Mouse (Mus musculus): ENCODE results near the gene Ier3. TPM values are rescaled to one million over a fixed set of nuclear protein-coding genes. Genes with fewer than 3 reads are reported as not detected.

The Ier3 gene
- polyA plus RNA-seq, 1 experiment, result 5.1 TPM

GRCm38 (mm10) chr17:35812307-35812706 lies 9.2 kb upstream of the Ier3 start:
- DNase-seq (ENCODE audit: low read depth), result no peak
- TF ChIP-seq CTCF (IDR thresholded peaks at IDR 0.05; ENCODE audit: borderline replicate concordance, extremely low read depth, insufficient read depth, insufficient read length) (no peak), POLR2A (IDR thresholded peaks at IDR 0.05; ENCODE audit: borderline replicate concordance, extremely low read depth, insufficient read depth, insufficient read length, poor library complexity, severe bottlenecking) (no peak)

- TF ChIP-seq CTCF (IDR thresholded peaks at IDR 0.05; ENCODE audit: borderline replicate concordance, extremely low read depth, insufficient read depth, insufficient read length), result no peak
- TF ChIP-seq POLR2A (IDR thresholded peaks at IDR 0.05; ENCODE audit: borderline replicate concordance, extremely low read depth, insufficient read depth, insufficient read length, poor library complexity, severe bottlenecking), result no peak
- DNase-seq (ENCODE audit: low read depth), result no peak
These were observed 8.7 kb upstream of the Ier3 start for GRCm38 (mm10) chr17:35812736-35813135.

DNA sequence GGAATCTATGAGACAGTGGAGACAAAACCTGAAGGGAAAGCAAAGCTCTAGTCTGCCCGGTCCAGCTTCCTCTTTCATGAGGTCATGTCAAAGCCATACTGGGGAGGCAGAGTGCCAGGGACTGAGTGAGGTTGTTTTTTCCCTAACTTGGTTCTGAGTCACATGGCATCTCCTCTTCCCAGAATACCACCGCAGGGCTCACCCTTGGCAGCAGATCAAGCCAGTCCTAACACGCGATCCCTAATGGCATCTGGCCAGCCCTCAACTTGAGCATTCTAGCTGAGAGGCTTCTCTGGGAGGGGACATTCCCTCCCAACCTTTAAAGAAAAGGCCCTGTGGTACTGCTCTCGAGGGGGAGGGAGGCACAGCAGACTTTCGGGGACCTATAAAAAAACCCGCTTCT lies 8.2 kb upstream of the Ier3 start:
- TF ChIP-seq CTCF (IDR thresholded peaks at IDR 0.05; ENCODE audit: borderline replicate concordance, extremely low read depth, insufficient read depth, insufficient read length), result no peak
- TF ChIP-seq POLR2A (IDR thresholded peaks at IDR 0.05; ENCODE audit: borderline replicate concordance, extremely low read depth, insufficient read depth, insufficient read length, poor library complexity, severe bottlenecking), result no peak
- peak; percentile 89 for DNase-seq (ENCODE audit: low read depth)

- TF ChIP-seq CTCF (IDR thresholded peaks at IDR 0.05; ENCODE audit: borderline replicate concordance, extremely low read depth, insufficient read depth, insufficient read length) (no peak), POLR2A (IDR thresholded peaks at IDR 0.05; ENCODE audit: borderline replicate concordance, extremely low read depth, insufficient read depth, insufficient read length, poor library complexity, severe bottlenecking) (no peak)
- DNase-seq (ENCODE audit: low read depth), result no peak
These were observed 7.8 kb upstream of the Ier3 start for GRCm38 (mm10) chr17:35813653-35814052.

GRCm38 (mm10) chr17:35814678-35815077 lies 6.8 kb upstream of the Ier3 start:
- DNase-seq (ENCODE audit: low read depth), result no peak
- TF ChIP-seq CTCF (IDR thresholded peaks at IDR 0.05; ENCODE audit: borderline replicate concordance, extremely low read depth, insufficient read depth, insufficient read length), result no peak
- TF ChIP-seq POLR2A (IDR thresholded peaks at IDR 0.05; ENCODE audit: borderline replicate concordance, extremely low read depth, insufficient read depth, insufficient read length, poor library complexity, severe bottlenecking), result no peak

DNA sequence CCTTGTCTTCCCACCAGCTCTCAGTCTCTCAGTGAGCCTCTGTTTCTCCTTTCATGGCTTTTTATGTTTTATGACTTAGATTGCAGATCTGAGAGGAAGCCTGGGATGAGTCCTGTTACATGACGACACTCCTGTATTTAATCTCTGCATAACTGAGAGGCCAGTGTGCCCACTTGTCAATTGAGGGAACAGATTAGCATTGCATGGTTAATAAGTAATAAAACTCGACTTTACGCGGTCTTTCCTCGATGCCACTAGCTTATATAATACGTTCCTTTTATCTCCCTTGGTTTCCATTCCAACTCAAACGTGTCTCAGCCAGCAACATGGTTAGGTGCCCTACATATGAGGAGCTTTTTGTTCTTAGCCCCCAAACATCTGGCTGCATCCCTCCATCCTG lies 5.6 kb upstream of the Ier3 start:
- DNase-seq (ENCODE audit: low read depth), result no peak
- TF ChIP-seq POLR2A (IDR thresholded peaks at IDR 0.05; ENCODE audit: borderline replicate concordance, extremely low read depth, insufficient read depth, insufficient read length, poor library complexity, severe bottlenecking) (no peak), CTCF (IDR thresholded peaks at IDR 0.05; ENCODE audit: borderline replicate concordance, extremely low read depth, insufficient read depth, insufficient read length) (no peak)

DNA sequence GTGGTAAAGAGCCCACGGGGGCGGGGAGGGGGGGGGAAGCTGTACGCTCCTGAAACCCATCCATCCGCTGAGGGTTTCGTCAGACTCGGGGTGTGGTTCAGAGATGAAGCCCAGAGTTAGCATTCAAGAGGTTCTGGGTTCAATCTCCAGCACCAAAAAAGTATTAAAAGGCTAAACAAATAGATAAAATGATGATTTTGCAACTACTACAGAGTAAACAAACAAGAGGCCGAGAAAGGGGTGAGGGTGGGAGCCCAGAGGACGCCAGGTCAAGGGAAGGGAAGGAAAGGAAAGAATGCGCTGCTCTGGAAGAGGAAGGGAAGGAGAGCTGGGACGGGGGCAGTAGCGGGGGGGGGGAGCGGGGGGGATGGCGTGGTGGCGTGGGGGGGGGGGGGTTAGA lies 4.8 kb upstream of the Ier3 start:
- no peak for DNase-seq (ENCODE audit: low read depth)
- TF ChIP-seq POLR2A (IDR thresholded peaks at IDR 0.05; ENCODE audit: borderline replicate concordance, extremely low read depth, insufficient read depth, insufficient read length, poor library complexity, severe bottlenecking) (no peak), CTCF (IDR thresholded peaks at IDR 0.05; ENCODE audit: borderline replicate concordance, extremely low read depth, insufficient read depth, insufficient read length) (no peak)

GRCm38 (mm10) chr17:35817226-35817625 lies 4.3 kb upstream of the Ier3 start:
- TF ChIP-seq CTCF (IDR thresholded peaks at IDR 0.05; ENCODE audit: borderline replicate concordance, extremely low read depth, insufficient read depth, insufficient read length), result no peak
- no peak for TF ChIP-seq POLR2A (IDR thresholded peaks at IDR 0.05; ENCODE audit: borderline replicate concordance, extremely low read depth, insufficient read depth, insufficient read length, poor library complexity, severe bottlenecking)
- DNase-seq (ENCODE audit: low read depth), result no peak

DNA sequence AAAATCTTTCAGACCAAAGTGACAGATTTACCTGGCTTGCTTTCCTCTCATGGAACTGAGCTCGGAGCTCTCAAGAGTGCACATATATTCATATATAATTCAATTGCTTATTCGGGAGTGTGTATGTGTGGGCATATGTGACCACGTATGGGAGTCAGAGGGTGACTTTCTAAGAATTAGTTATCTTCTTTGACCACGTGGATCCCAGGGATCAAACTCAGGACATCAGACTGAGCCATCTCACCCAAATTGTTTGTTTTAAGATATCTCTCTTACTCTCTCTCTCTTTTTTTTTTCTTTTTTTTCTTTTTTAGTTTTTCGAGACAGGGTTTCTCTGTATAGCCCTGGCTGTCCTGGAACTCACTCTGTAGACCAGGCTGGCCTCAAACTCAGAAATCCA lies 1.4 kb upstream of the Ier3 start:
- no peak for DNase-seq (ENCODE audit: low read depth)
- no peak for TF ChIP-seq POLR2A (IDR thresholded peaks at IDR 0.05; ENCODE audit: borderline replicate concordance, extremely low read depth, insufficient read depth, insufficient read length, poor library complexity, severe bottlenecking)
- TF ChIP-seq CTCF (IDR thresholded peaks at IDR 0.05; ENCODE audit: borderline replicate concordance, extremely low read depth, insufficient read depth, insufficient read length), result no peak

GRCm38 (mm10) chr17:35822564-35822963 lies 1.1 kb downstream of the Ier3 start:
- no peak for DNase-seq (ENCODE audit: low read depth)
- TF ChIP-seq CTCF (IDR thresholded peaks at IDR 0.05; ENCODE audit: borderline replicate concordance, extremely low read depth, insufficient read depth, insufficient read length), result no peak
- TF ChIP-seq POLR2A (IDR thresholded peaks at IDR 0.05; ENCODE audit: borderline replicate concordance, extremely low read depth, insufficient read depth, insufficient read length, poor library complexity, severe bottlenecking), result no peak

DNA sequence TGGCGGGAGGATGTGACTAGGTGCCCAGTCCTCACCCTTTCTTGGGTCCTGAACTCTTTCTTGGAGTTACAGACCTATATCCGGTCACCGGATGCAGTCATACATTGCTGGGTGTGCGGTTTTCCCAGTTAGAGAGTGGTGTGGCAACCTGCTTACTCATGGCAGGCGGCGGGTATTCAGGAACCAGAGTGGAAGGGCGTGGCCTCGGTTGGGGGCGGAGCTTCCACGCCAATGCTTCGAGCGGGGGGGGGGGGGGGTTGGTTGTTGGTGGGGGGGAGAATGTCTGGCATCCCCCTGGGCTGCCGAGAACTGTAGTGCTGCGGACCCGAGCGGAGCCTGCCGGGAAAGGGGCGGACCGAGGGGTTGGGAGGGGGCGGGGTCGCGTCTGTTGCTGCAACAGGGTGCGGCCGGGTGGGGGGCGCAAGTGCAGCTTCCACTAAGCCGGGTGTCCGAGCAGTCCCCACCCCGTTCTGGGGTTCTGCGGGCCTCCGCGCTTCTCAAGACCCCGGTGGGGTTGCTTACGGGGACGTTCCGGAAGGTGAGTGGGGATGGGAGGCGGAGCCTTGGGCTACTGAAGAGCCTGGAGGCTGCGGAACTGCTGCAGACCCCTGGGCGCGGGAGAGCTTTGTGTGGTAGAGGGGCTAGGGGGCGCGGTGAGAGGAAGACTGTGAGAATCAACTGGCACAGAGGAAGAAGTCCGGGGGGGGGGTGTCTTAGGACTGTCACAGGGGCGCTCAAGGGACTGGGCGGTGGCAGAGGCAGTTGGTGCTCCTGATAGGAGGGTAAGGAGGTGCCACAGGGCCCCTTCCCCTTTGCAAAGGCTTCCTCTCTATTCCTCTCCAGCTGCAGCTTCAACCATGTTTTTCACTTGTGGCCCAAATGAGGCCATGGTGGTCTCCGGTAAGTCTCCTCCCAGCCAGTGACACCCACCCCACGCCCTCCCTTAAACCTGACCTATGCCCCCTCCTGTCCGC lies 1.8 kb downstream of the Ier3 start, which contains the start of gene Flot1:
TSS of gene Flot1 (plus strand) at position 267 of the 974 bp plus-strand sequence.
- peak; percentile 94 for DNase-seq (ENCODE audit: low read depth)
- TF ChIP-seq CTCF (IDR thresholded peaks at IDR 0.05; ENCODE audit: borderline replicate concordance, extremely low read depth, insufficient read depth, insufficient read length) (no peak), POLR2A (IDR thresholded peaks at IDR 0.05; ENCODE audit: borderline replicate concordance, extremely low read depth, insufficient read depth, insufficient read length, poor library complexity, severe bottlenecking) (peak; percentile 15; the same call in 1 of the 2 replicates)

DNA sequence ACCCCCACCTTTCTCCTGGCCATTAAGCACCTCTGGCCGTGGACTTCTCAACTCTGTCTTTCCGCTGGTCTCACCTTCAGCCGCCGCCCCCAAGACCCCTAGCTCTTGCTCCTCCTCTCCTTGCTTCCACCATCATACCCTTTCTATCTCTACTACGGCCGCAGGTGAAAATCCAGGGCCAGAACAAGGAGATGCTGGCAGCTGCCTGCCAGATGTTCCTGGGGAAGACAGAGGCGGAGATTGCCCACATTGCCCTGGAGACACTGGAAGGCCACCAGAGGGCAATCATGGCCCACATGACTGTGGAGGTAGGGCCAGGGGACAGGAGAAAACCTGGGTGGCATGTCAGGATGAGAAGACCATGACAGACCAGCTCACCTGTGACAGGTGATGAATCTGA lies 2.9 kb downstream of the Ier3 start:
- no peak for DNase-seq (ENCODE audit: low read depth)
- TF ChIP-seq POLR2A (IDR thresholded peaks at IDR 0.05; ENCODE audit: borderline replicate concordance, extremely low read depth, insufficient read depth, insufficient read length, poor library complexity, severe bottlenecking), result no peak
- TF ChIP-seq CTCF (IDR thresholded peaks at IDR 0.05; ENCODE audit: borderline replicate concordance, extremely low read depth, insufficient read depth, insufficient read length), result peak; percentile 15; the same call in 1 of the 2 replicates
